Mouse (Mus musculus): ENCODE measurements around the gene Foxo1. TPM values are rescaled to one million over a fixed set of nuclear protein-coding genes. Genes with fewer than 3 reads are reported as not detected.

The Foxo1 gene
- 3.5 and 4.6 TPM in 2 replicates for polyA plus RNA-seq (2016; fragmentation: Nextera tagmentation; extraction: Ambion mirVana)

DNA sequence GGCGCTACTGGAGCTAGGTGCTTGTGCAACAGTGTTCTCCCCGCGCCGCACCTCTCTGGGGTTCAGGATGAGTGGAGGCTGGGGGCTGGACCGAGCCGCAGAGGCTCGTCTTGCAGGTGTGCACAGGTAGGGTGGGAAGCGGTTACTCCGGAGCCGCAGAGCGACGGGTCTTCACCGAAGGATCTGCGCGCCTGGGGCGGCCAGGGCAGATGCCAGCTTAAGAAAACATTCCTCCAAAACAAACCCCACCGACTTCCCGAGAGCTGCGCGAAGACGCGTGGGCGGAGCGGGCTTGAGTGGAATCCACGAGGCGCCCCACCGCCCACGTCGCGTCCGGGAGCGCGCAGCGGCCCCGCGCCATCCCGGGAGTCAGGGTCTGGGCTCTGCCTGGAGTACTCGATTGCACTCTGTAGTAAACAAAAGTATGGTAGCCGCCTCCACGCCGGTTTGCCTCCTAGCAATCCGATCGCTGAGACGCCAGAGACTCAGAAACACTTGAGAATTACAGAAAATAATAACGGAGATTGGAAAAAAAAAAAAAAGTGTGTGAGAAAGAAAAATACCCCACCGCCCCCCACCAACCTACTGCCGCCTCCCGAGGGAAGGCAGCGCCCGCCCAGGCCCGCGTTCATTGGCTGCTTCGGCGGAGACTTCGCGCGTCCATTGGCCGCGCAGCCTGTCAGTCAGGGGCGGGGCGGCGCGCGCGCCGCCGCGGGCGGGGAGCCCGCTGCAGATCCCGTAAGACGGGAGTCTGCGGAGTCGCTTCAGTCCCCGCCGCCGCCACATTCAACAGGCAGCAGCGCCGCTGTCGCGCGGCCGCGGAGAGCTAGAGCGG lies at the start of gene Foxo1:
Gene Foxo1 (plus strand): TSS at position 685 of the 835 bp plus-strand sequence.
- WGBS, result under 1% methylated on average over 85 of the region's 85 CpGs
- Histone ChIP-seq H3K27ac (peak within 1 kb of the TSS; percentile 92), H3K36me3 (no peaks in the 10 kb centered on the region), H3K27me3 (ENCODE audit: low read depth, poor library complexity, severe bottlenecking) (peaks cover 26% of the 10 kb centered on the region), H3K9me3 (replicated peaks) (no peaks in the 10 kb centered on the region), H3K4me1 (peaks cover 42% of the 10 kb centered on the region), H3K4me3 (peak within 1 kb of the TSS; percentile 91)
- peak; percentile 95 for DNase-seq (ENCODE audit: low spot score)

DNA sequence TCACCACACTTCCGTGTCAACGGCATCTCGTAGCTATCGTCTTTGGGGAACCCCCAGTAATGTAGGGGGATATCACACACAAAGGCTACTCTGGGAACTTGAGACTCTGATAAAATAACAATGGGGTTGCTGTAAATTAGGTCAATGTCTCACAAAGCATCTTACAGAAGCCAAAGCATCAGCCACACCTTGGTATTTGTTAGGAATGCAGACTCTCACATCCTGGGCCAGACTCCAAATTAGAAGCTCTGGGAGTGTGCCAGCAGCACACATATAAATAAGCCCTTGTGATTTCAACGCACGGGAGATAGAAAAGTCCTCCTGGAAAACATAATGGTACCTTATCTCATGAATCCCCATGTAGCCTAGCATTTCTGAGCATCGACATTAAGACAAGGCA lies 49.3 kb upstream of the Foxo1 start:
- WGBS, result 91% methylated on average over 7 of the region's 7 CpGs
- DNase-seq (ENCODE audit: low spot score), result peak; percentile 9
- no peaks in the 10 kb centered on the region for H3K4me1 ChIP-seq

DNA sequence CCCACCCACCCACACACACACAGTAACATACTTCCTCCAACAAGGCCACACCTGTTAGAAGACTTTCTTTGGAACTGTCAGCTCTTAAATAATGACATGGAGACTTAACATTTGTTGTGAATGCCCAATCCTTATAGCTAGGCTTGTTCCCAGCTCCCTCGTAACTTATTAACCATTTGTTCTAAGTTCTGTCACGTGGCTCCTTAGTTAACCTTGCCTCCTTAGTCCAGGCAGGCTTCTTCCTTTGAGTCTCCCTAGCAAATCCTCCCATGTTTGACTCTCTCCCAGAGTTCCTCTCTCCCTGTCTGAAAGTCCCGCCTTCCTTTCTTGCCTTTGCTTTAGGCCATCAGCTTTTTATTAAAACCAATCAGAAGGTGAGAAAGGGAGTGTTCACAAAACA lies 47.1 kb upstream of the Foxo1 start:
- Histone ChIP-seq H3K4me1 (no peaks in the 10 kb centered on the region), H3K4me3 (no peak overlapping the region), H3K27ac (no peak overlapping the region), H3K27me3 (ENCODE audit: low read depth, poor library complexity, severe bottlenecking) (no peaks in the 10 kb centered on the region), H3K36me3 (no peaks in the 10 kb centered on the region), H3K9me3 (replicated peaks) (no peaks in the 10 kb centered on the region)
- peak; percentile 9 for DNase-seq (ENCODE audit: low spot score)
- 76% methylated on average over 3 of the region's 3 CpGs for WGBS

More for the DNA sequence above, 49.3 kb upstream of the Foxo1 start:
- H3K27me3 ChIP-seq (ENCODE audit: low read depth, poor library complexity, severe bottlenecking), result no peaks in the 10 kb centered on the region
- H3K36me3 ChIP-seq, result no peaks in the 10 kb centered on the region
- H3K4me3 ChIP-seq, result no peak overlapping the region
- H3K9me3 ChIP-seq (replicated peaks), result no peaks in the 10 kb centered on the region
- no peak overlapping the region for H3K27ac ChIP-seq

DNA sequence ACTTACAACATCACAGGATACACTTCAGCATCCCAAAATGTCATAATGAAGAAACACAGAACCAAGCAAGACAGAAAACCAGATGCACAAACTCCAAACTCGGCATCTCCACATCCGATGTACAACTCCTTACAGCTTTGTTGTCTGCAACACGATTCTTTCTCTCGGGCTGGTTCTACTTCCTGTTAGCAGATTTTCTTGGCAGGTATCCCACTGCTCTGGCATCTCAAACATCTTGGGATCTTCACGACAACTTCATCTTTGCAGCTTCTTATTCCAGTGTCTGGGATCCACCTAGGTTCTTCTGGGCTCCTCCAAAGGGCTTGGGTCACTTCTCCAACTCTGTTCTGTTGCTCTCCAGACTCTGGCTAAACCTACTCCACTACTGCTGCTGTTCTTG lies 46.2 kb upstream of the Foxo1 start:
- Histone ChIP-seq H3K4me3 (no peak overlapping the region), H3K27me3 (ENCODE audit: low read depth, poor library complexity, severe bottlenecking) (no peaks in the 10 kb centered on the region), H3K4me1 (no peaks in the 10 kb centered on the region), H3K27ac (no peak overlapping the region), H3K9me3 (replicated peaks) (no peaks in the 10 kb centered on the region), H3K36me3 (no peaks in the 10 kb centered on the region)
- 86% methylated on average over 5 of the region's 5 CpGs for WGBS
- peak; percentile 18 for DNase-seq (ENCODE audit: low spot score)

DNA sequence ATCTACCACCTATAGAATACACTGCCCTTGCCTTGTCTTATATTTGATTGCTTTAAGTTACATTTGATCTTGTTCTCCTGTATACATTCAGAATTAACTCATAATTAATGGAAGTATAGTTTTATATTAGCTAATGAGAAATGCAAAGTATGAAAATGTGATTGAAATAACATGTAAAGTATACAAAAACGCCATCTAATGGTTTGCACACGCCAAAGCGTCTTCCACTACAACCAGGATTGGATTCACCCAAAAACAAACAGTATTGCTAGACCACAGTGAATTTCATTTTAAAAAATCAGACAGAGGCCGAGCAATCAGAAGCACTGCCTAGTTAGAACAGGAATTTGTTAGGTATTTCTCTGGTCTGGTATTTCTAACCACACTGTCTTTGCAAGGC lies 31.6 kb upstream of the Foxo1 start:
- Histone ChIP-seq H3K27me3 (ENCODE audit: low read depth, poor library complexity, severe bottlenecking) (no peaks in the 10 kb centered on the region), H3K27ac (no peak overlapping the region), H3K36me3 (no peaks in the 10 kb centered on the region), H3K4me1 (no peaks in the 10 kb centered on the region), H3K4me3 (no peak overlapping the region), H3K9me3 (replicated peaks) (no peaks in the 10 kb centered on the region)
- no peak for DNase-seq (ENCODE audit: low spot score)
- WGBS, result 91% methylated on average over 4 of the region's 4 CpGs

DNA sequence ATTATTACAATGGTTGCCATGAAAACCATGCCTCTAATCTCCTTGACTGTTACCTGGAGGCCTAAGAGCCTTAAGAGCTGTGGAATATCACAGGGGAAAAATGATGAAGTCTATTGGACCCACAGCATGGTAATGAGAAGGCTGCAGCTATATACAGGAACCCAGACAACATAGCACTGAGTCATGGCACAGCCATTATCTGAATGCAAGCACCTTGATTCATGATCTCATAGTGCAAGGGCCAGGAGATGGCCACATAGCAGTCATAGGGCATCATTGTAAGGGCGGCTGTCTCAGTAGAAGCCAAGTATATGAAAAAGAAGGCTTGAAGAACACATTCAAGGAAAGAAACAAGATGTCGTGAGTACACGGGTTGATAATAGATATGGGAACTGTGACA lies 31.0 kb upstream of the Foxo1 start:
- no peak overlapping the region for H3K4me3 ChIP-seq
- no peak overlapping the region for H3K27ac ChIP-seq
- no peaks in the 10 kb centered on the region for H3K36me3 ChIP-seq
- no peaks in the 10 kb centered on the region for H3K9me3 ChIP-seq (replicated peaks)
- 93% methylated on average over 3 of the region's 3 CpGs for WGBS
- H3K4me1 ChIP-seq, result no peaks in the 10 kb centered on the region
- no peak for DNase-seq (ENCODE audit: low spot score)
- H3K27me3 ChIP-seq (ENCODE audit: low read depth, poor library complexity, severe bottlenecking), result no peaks in the 10 kb centered on the region

DNA sequence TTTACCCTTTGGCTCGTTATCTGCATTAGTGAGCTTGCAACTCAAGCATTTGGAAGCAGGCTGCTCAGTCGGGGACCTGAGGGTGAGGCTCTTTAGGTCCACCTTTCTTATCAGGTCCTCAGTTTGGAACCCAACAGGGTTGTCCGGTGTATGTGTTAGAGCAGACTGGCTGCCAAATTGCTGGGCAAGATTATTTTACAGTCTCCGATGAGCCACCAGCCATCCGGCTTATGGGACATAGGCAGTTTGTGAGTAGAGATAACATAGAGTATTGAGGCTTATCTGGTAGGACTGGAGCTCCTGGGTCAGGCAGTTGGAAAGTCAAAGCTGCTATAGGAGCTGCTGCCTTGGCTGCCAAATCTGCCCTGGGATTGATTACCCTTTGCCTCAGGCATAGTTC lies 27.1 kb upstream of the Foxo1 start:
- Histone ChIP-seq H3K27ac (no peak overlapping the region), H3K4me1 (no peaks in the 10 kb centered on the region), H3K27me3 (ENCODE audit: low read depth, poor library complexity, severe bottlenecking) (no peaks in the 10 kb centered on the region), H3K36me3 (no peaks in the 10 kb centered on the region), H3K4me3 (no peak overlapping the region), H3K9me3 (replicated peaks) (no peaks in the 10 kb centered on the region)
- 88% methylated on average over 5 of the region's 5 CpGs for WGBS
- DNase-seq (ENCODE audit: low spot score), result no peak

DNA sequence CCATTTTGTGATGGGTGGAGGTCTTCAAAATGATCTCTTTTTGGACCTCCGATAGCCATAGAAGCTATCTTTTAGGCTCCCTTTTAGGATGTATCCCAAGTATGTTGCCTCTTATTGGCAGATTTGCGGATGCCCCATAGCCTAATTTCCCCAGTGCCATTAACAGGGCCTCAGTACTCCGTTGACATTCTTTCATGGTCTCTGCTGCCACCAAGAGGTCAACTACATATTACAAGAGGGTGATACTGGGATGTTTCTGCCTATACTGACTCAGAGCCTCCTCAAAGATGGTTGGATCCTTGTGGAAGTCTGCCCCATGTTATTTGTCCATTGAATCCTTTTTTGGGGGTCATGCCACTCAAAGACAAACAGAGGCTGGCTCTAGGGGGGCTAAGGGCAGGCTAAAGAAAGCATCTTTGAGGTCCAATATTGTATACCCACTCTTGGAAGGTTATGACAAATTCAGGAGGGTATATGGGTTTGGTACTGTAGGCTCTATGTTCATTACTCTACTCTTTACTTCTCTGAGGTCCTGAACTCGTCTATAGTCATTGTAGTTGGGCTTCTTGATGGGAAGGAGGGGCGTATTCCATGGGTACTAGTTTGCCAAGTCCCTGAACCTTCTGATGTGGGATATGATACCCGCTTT lies 25.6 kb upstream of the Foxo1 start:
- Histone ChIP-seq H3K9me3 (replicated peaks) (no peaks in the 10 kb centered on the region), H3K27ac (no peak overlapping the region), H3K27me3 (ENCODE audit: low read depth, poor library complexity, severe bottlenecking) (no peaks in the 10 kb centered on the region), H3K4me1 (no peaks in the 10 kb centered on the region), H3K4me3 (no peak overlapping the region), H3K36me3 (no peaks in the 10 kb centered on the region)
- DNase-seq (ENCODE audit: low spot score), result peak; percentile 67
- WGBS, result 46% methylated on average over 6 of the region's 6 CpGs

DNA sequence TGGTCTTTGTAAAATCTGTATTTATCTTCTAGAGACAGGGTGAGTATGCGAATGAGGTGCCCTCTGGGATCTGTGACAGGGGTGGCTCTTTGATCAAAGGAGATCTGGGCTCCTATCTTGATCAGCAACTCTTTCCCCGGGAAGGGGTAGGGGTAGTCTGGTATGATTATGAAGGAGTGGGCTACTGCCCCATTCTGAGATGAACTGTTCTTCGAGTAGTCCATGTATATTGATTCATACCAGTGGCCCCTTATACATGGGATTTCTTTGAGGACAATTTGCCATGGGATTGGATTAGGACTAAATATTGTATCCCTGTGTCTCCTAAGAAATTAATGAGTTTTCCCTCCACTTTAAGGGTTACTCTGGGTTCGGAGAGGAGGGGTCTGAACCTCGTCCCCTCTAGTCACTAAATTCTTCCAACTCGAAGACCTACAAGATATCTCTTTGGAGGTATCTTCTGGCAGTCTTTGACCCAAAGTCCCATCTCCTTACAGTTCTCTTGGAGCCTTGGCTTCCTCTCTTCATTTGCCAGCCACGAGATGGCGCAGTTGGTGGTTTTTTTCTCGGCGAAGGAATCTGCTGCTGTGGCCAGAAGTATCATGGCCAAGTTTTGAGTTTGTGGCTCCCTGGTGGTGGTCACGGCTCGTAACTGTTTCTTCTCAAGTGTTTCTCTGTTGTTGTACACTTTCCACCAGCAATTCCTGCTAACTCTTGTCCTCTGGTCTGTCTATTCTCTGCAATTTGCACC lies 24.7 kb upstream of the Foxo1 start:
- 63% methylated on average over 12 of the region's 12 CpGs for WGBS
- peak; percentile 59 for DNase-seq (ENCODE audit: low spot score)
- H3K4me1 ChIP-seq, result no peaks in the 10 kb centered on the region

DNA sequence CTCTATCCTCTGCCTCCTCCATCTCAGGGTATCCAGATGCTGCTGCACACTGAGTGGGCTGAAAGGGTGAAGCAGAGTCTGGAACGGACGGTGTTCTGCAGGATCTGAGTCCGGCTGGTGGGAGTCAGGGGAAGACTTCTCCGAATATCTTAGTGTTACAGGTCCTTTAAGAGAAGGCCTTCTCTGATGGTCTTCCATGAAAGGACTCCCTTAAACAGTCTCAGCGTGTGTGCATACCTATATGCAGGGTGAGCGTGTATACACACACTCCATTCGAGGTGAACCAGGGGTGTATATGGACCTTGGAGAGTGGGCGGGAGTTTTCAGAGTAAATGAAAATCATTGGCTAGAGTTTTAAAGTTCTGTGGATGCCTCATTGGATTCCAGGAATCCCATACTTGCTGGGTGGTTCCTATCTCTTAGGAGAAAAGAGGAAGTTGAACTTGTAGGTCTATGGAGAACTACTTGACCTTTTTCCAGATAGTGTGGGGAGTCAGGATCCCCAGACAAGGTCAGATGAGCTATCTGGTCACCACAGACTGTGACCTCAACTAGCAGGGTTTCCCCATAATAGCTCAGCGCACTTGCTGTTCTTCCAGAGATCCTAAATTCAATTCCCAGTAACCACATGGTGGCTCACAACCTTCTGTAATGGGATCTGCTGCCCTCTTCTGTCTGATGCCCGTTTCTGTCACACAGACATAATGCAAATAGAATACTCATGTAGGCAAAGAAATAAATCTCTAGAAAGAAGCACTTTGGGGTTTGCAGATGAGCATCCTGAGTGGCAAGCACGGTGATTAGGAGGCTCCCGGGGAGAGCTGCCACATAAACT lies 21.9 kb upstream of the Foxo1 start:
- no peaks in the 10 kb centered on the region for H3K9me3 ChIP-seq (replicated peaks)
- 85% methylated on average over 12 of the region's 12 CpGs for WGBS
- no peak overlapping the region for H3K27ac ChIP-seq
- H3K36me3 ChIP-seq, result no peaks in the 10 kb centered on the region
- no peak overlapping the region for H3K4me3 ChIP-seq
- no peaks in the 10 kb centered on the region for H3K4me1 ChIP-seq
- H3K27me3 ChIP-seq (ENCODE audit: low read depth, poor library complexity, severe bottlenecking), result no peaks in the 10 kb centered on the region
- no peak for DNase-seq (ENCODE audit: low spot score)

More for the DNA sequence above, 24.7 kb upstream of the Foxo1 start:
- no peaks in the 10 kb centered on the region for H3K9me3 ChIP-seq (replicated peaks)
- H3K4me3 ChIP-seq, result no peak overlapping the region
- H3K27ac ChIP-seq, result no peak overlapping the region
- H3K36me3 ChIP-seq, result no peaks in the 10 kb centered on the region
- no peaks in the 10 kb centered on the region for H3K27me3 ChIP-seq (ENCODE audit: low read depth, poor library complexity, severe bottlenecking)

DNA sequence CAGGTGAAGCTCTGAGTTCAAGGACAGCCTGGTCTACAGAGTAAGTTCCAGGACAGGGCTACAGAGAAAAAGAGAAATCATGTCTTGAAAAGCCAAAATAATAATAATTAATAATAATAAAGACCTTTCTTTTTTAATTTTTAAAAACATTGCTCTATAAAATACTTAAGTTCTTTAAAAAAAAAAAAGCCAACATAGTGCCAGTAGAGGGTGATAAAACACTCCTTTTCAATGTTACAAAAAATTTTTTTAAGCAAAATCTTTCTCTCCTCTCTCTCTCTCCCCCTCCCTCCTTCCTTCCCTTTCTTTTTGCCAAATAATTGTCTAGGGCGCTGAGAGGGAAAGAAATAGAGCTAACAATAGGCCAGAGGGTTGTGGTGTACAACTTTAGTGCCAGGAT lies 17.0 kb upstream of the Foxo1 start:
- no peaks in the 10 kb centered on the region for H3K27me3 ChIP-seq (ENCODE audit: low read depth, poor library complexity, severe bottlenecking)
- no peak for DNase-seq (ENCODE audit: low spot score)
- no peaks in the 10 kb centered on the region for H3K36me3 ChIP-seq
- peaks cover 3% of the 10 kb centered on the region; the same call in 1 of the 2 replicates for H3K4me1 ChIP-seq
- no peak overlapping the region for H3K27ac ChIP-seq
- 50% methylated on average over 1 of the region's 1 CpGs for WGBS
- no peaks in the 10 kb centered on the region for H3K9me3 ChIP-seq (replicated peaks)
- H3K4me3 ChIP-seq, result no peak overlapping the region

DNA sequence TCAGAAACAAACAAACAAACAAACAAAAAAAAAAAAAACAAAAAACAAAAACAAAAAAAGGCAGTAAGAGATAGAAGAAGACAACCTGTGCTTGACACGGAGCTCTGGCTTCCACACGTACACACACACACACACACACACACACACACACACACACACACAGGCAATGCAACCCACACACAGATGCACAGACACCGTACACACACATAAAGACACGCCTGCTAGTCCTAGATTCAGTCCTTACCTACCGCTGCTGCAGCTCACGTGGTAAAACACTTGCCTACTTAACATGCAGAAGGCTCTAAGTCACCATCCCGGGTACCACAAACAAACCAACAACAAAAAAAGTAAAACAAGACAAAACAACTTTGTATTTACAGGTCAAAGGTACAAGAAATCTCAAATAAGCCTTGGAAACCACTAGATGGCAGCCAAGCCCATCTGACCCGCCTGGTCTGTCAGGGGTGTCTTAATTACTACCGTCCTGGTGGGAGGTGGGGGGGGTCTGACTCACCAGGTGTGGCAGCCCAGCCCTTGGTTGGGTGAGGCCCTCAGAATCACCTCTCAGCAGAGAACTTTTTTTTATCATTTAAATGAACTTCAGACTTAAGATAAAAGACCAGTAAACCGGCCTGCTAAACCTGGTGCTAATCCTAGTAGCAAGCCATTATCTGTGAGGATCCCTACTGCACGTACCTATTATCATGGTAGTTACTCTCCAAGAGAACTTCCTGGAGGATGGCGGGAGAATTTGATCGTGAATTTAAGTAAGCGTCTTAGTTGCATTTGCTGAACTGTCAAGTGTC lies 14.3 kb upstream of the Foxo1 start:
- Histone ChIP-seq H3K27ac (no peak overlapping the region), H3K9me3 (replicated peaks) (no peaks in the 10 kb centered on the region), H3K4me1 (peaks cover 8% of the 10 kb centered on the region), H3K27me3 (ENCODE audit: low read depth, poor library complexity, severe bottlenecking) (peaks cover 10% of the 10 kb centered on the region), H3K4me3 (no peak overlapping the region), H3K36me3 (no peaks in the 10 kb centered on the region)
- WGBS, result 17% methylated on average over 14 of the region's 14 CpGs
- peak; percentile 54 for DNase-seq (ENCODE audit: low spot score)

Measured in limb, embryonic 10.5 days (tissue).